Mouse (Mus musculus) lung, postnatal 0 days (tissue): ENCODE measurements at regions not wholly inside any gene's neighbourhood (a gene's known extent, or its start where the extent isn't known, plus 50 kb on each side); places are given as distances from the start of the nearest gene placed in this dataset.

ENCODE experiments used
- ATAC-seq: fragments of 200-750 bp; cut with Nextera tagmentation; 2 replicates; pipeline ENCODE4 v1.8.0; 2017; ENCODE audit warnings: moderate library complexity
- DNase-seq: peaks from one replicate; pipeline ENCODE4 v3.0.0-alpha.2; 2016; ENCODE audit warnings: low spot score
- H3K27ac ChIP-seq: fragments of 300-500 bp; sonication (generic); 2 replicates; pipeline ENCODE4 v1.5.1; 2014; ENCODE audit warnings: antibody characterized with exemption, mild to moderate bottlenecking, low read length, mixed read lengths
- H3K27me3 ChIP-seq: fragments of 300-500 bp; sonication (generic); replicated peaks from 2 replicates; pipeline ENCODE4 v1.6.1; 2014; ENCODE audit warnings: low read length, mixed read lengths; ENCODE audit not compliant: insufficient read depth
- H3K36me3 ChIP-seq: fragments of 300-500 bp; sonication (generic); 2 replicates; pipeline ENCODE4 v1.6.1; 2014; ENCODE audit warnings: low read length, mixed read lengths; ENCODE audit not compliant: insufficient read depth
- H3K4me1 ChIP-seq: fragments of 300-500 bp; sonication (generic); 2 replicates; pipeline ENCODE4 v1.6.1; 2014; ENCODE audit warnings: antibody characterized with exemption, low read depth, low read length, mixed read lengths; ENCODE audit not compliant: insufficient read depth
- H3K4me2 ChIP-seq: fragments of 300-500 bp; sonication (generic); replicated peaks from 2 replicates; pipeline ENCODE4 v1.6.1; 2014; ENCODE audit warnings: low read depth, mild to moderate bottlenecking, low read length, moderate library complexity, mixed read lengths
- H3K4me3 ChIP-seq: fragments of 300-500 bp; sonication (generic); 2 replicates; pipeline ENCODE4 v1.5.1; 2014; ENCODE audit warnings: low read depth, low read length
- H3K9ac ChIP-seq: fragments of 300-500 bp; sonication (generic); replicated peaks from 2 replicates; pipeline ENCODE4 v1.6.1; 2014; ENCODE audit warnings: low read depth, mild to moderate bottlenecking
- H3K9me3 ChIP-seq: fragments of 300-500 bp; sonication (generic); 2 replicates; pipeline ENCODE4 v1.6.1; 2016; ENCODE audit warnings: low read length, mixed read lengths
- CTCF ChIP-seq: IDR thresholded peaks from 2 replicates; pipeline ENCODE4 v1.5.1; 2016; ENCODE audit warnings: antibody characterized with exemption, mild to moderate bottlenecking
- EP300 ChIP-seq: IDR thresholded peaks from 2 replicates; pipeline ENCODE4 v1.6.1; 2016; ENCODE audit warnings: antibody characterized with exemption, mild to moderate bottlenecking, control low read depth
- WGBS: fragments of 180-500 bp; shearing (Covaris S2); extraction: QIAGEN DNeasy Blood & Tissue Kit; methylation state at CpG from one replicate; pipeline ENCODE4 v1.1.7; 2014; 5-methylcytosine and 5-hydroxymethylcytosine counted together

DNA sequence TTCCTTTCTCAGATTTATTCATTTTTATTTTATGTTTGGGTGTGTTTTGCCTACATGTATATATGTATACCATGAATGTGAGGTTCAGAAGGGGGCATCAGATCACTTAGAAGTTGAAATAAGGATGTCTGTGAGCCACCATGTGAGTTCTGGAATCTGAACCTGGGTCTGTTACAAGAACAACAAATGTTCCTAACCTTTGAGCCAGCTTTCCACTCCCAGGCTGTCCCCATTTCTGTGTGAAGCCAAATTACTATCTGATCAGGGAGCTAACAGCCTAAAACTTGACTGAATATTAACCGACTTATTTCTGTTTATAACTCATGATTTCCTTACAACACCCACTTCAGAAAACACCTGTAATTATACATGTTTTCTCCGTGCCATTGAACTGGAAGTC lies 209.2 kb downstream of the Mdfic start:
- no peaks in the 10 kb centered on the region for H3K36me3 ChIP-seq
- TF ChIP-seq EP300, result no peak
- no peak for TF ChIP-seq CTCF
- no peak overlapping the region for H3K27ac ChIP-seq
- H3K9me3 ChIP-seq, result no peaks in the 10 kb centered on the region
- no peak overlapping the region for H3K4me3 ChIP-seq
- DNase-seq (no peak), ATAC-seq (no peak)
- WGBS, result 76% methylated on average over 2 of the region's 2 CpGs
- H3K4me2 ChIP-seq, result no peak overlapping the region
- no peaks in the 10 kb centered on the region for H3K4me1 ChIP-seq
- no peak overlapping the region for H3K9ac ChIP-seq
- no peaks in the 10 kb centered on the region for H3K27me3 ChIP-seq

DNA sequence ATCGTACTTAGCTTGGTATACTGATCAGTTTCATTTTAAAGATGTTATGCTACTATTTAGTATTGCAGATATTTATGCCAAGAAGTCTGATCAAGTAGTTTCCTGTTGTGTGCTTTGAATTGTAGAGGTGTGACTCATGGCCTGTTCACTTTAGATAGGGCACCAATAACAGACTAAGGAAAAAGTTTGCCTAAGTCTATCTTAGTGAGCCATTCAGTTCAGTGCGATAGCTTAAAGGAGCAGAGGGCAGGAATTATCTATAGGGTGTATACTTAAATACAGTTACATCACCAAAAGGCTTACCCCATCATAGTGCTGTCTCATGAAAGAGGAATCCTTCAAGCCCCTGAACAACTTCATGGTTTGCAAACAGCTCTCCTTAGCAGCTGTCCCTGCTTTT lies 229.8 kb downstream of the Mdfic start:
- Histone ChIP-seq H3K27ac (no peak overlapping the region), H3K27me3 (no peaks in the 10 kb centered on the region), H3K9me3 (no peaks in the 10 kb centered on the region), H3K4me2 (no peak overlapping the region), H3K4me3 (no peak overlapping the region), H3K9ac (no peak overlapping the region), H3K4me1 (no peaks in the 10 kb centered on the region), H3K36me3 (no peaks in the 10 kb centered on the region)
- DNase-seq (no peak), ATAC-seq (no peak)
- WGBS, result 61% methylated on average over 2 of the region's 2 CpGs
- no peak for TF ChIP-seq EP300
- TF ChIP-seq CTCF, result no peak

- DNase-seq, result peak; percentile 11
- no peaks in the 10 kb centered on the region for H3K27me3 ChIP-seq
- no peaks in the 10 kb centered on the region for H3K9me3 ChIP-seq
- no peaks in the 10 kb centered on the region for H3K36me3 ChIP-seq
- ATAC-seq, result no peak
- TF ChIP-seq CTCF, result no peak
- TF ChIP-seq EP300, result no peak
- H3K4me2 ChIP-seq, result no peak overlapping the region
- no peak overlapping the region for H3K27ac ChIP-seq
- H3K9ac ChIP-seq, result no peak overlapping the region
- no peaks in the 10 kb centered on the region for H3K4me1 ChIP-seq
- no peak overlapping the region for H3K4me3 ChIP-seq
- WGBS, result 40% methylated on average over 5 of the region's 5 CpGs
These were observed 266.9 kb downstream of the Mdfic start for GRCm38 (mm10) chr6:15987334-15987733.
